Mouse (Mus musculus) spleen, adult 2 months (tissue): ENCODE measurements at regions not wholly inside any gene's neighbourhood (a gene's known extent, or its start where the extent isn't known, plus 50 kb on each side); places are given as distances from the start of the nearest gene placed in this dataset.

Experiments used
- CTCF ChIP-seq: fragments of 200-500 bp; IDR thresholded peaks from 2 replicates; pipeline ENCODE4 v1.5.1; 2011; ENCODE audit warnings: mild to moderate bottlenecking, inconsistent platforms; ENCODE audit not compliant: insufficient read depth, insufficient read length, insufficient replicate concordance; ENCODE audit errors: extremely low read depth
- POLR2A ChIP-seq: fragments of 200-500 bp; IDR thresholded peaks from 2 replicates; pipeline ENCODE4 v1.6.1; 2011; ENCODE audit warnings: low read depth, low read length, inconsistent platforms

- TF ChIP-seq POLR2A (no peak), CTCF (no peak)
Measured at GRCm38 (mm10) chr3:131728618-131729017, 164.1 kb downstream of the Papss1 start.
